ENCODE assay signal across 15 mouse cellular contexts in the genomic region with DNA sequence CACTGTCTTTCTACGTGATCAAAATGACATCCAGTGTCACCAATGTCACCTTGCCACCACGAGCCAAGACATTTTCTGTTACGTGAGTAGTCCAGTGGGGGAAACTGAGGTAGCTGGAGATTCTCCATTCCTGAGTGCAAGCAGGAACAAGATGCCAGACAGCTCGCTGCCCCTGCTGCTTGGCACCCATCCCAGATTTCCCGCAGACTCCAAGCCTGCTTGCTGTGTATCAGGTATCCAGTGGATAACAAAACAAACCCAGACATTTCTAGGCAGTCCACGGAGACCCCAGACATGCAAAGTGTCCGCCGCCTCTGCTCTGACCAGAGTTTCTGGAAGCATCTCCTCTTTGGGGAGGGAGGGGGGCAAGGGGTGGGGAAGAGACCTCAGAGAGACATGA. TPM values are rescaled to one million over a fixed set of nuclear protein-coding genes. Genes with fewer than 3 reads are reported as not detected.
DNase-seq lines count a peak whose midpoint lies in the region; ATAC-seq lines count a peak whose summit lies in the region.
"Had no signal": no experiment of that assay in that cellular context is flagged by ENCODE, and none has a peak within 500 bp of the region (broad histone marks: within the 10 kb centered on the region; RNA-seq: fewer than 3 reads in every experiment).

No protein-coding gene starts in this region.

- no peak overlapping the region for H3K27ac ChIP-seq in forebrain, embryonic 13.5 days
- no peak overlapping the region for H3K27ac ChIP-seq in forebrain, embryonic 12.5 days
- no peak overlapping the region; the same call in 1 of the 2 replicates for H3K27ac ChIP-seq in limb, embryonic 13.5 days
- H3K27ac ChIP-seq: kidney, embryonic 15.5 days; liver, embryonic 12.5 days; macrophage had no signal

- intact Hi-C loops in left cerebral cortex, postnatal 25 days (cut with DNase I), result no loop called here

- peak overlapping the region; percentile 69; the same call in 1 of the 2 replicates for H3K4me2 ChIP-seq in forebrain, embryonic 13.5 days
- no peak overlapping the region for H3K4me2 ChIP-seq in forebrain, embryonic 12.5 days
- peak overlapping the region; percentile 75; the same call in 1 of the 2 replicates for H3K4me2 ChIP-seq in limb, embryonic 13.5 days (replicated peaks)

- no peaks in the 10 kb centered on the region for H3K36me3 ChIP-seq in forebrain, embryonic 13.5 days (ENCODE audit: poor library complexity, severe bottlenecking)
- H3K36me3 ChIP-seq in forebrain, embryonic 12.5 days (replicated peaks), result no peaks in the 10 kb centered on the region
- H3K36me3 ChIP-seq in limb, embryonic 13.5 days, result no peaks in the 10 kb centered on the region
- H3K36me3 ChIP-seq: kidney, embryonic 15.5 days; liver, embryonic 12.5 days had no signal

- peaks cover 30% of the 10 kb centered on the region for H3K4me1 ChIP-seq in forebrain, embryonic 13.5 days
- H3K4me1 ChIP-seq in forebrain, embryonic 12.5 days, result peaks cover 26% of the 10 kb centered on the region
- H3K4me1 ChIP-seq in limb, embryonic 13.5 days, result peaks cover 34% of the 10 kb centered on the region

- no peak overlapping the region for H3K4me3 ChIP-seq in forebrain, embryonic 13.5 days
- H3K4me3 ChIP-seq in forebrain, embryonic 12.5 days (replicated peaks), result no peak overlapping the region
- no peak overlapping the region for H3K4me3 ChIP-seq in limb, embryonic 13.5 days

- peak; percentile 3 to 19 for DNase-seq in left cerebral cortex, postnatal 25 days (ENCODE audit: low spot score in 2 of 2)
- DNase-seq in left cerebral cortex, adult 11 months (ENCODE audit: low spot score), result no peak
- peak; percentile 35 for DNase-seq in NIH3T3 (ENCODE audit: low read depth)
- DNase-seq: adrenal gland, adult 8-10 months; cerebellum, adult 8-10 months; layer of hippocampus, postnatal 36 days; spleen, adult 18-20 months had no signal

- ATAC-seq in forebrain, embryonic 13.5 days, result no peak
- no peak for ATAC-seq in forebrain, embryonic 12.5 days (ENCODE audit: low FRiP score)
- ATAC-seq in limb, embryonic 13.5 days (ENCODE audit: low FRiP score, low read depth), result no peak
- ATAC-seq in activated CD4-positive, CD25-positive, alpha-beta regulatory T cell, adult 4 months, result no peak
- no peak for ATAC-seq in cerebellum, adult (ENCODE audit: insufficient number of reproducible peaks, low FRiP score, low TSS enrichment)
- ATAC-seq: liver, embryonic 12.5 days had no signal

- no peaks in the 10 kb centered on the region for H3K9me3 ChIP-seq in forebrain, embryonic 13.5 days (replicated peaks)
- H3K9me3 ChIP-seq in forebrain, embryonic 12.5 days, result no peaks in the 10 kb centered on the region
- no peaks in the 10 kb centered on the region for H3K9me3 ChIP-seq in limb, embryonic 13.5 days
- H3K9me3 ChIP-seq: kidney, embryonic 15.5 days; liver, embryonic 12.5 days had no signal

- H3K9ac ChIP-seq in forebrain, embryonic 13.5 days, result 0 out of 2 replicates have a peak overlapping the region, but pooled peaks have one; percentile 13
- no peak overlapping the region; the same call in 1 of the 2 replicates for H3K9ac ChIP-seq in forebrain, embryonic 12.5 days
- no peak overlapping the region for H3K9ac ChIP-seq in limb, embryonic 13.5 days
- H3K9ac ChIP-seq: liver, embryonic 12.5 days had no signal

- peaks cover 86% of the 10 kb centered on the region for H3K27me3 ChIP-seq in forebrain, embryonic 13.5 days
- peaks cover 87% of the 10 kb centered on the region for H3K27me3 ChIP-seq in forebrain, embryonic 12.5 days
- peaks cover 64% of the 10 kb centered on the region for H3K27me3 ChIP-seq in limb, embryonic 13.5 days

- WGBS in forebrain, embryonic 13.5 days, result 31% methylated on average over 8 of the region's 8 CpGs
- WGBS in forebrain, embryonic 12.5 days, result 43% methylated on average over 8 of the region's 8 CpGs
- 40% methylated on average over 8 of the region's 8 CpGs for WGBS in limb, embryonic 13.5 days

RNA-seq across cellular contexts. Expression of a gene that starts 52.4 kb away (rescaled TPM):
- polyA plus RNA-seq in forebrain, embryonic 13.5 days (2015; fragmentation: Nextera tagmentation; extraction: Ambion mirVana), result 0.83 and 1.1 TPM in 2 replicates
- polyA plus RNA-seq in forebrain, embryonic 12.5 days (2016; fragmentation: Nextera tagmentation; extraction: Ambion mirVana), result 0.33 and 0.75 TPM in 2 replicates
- 1 to 10 TPM in 1 of 2 experiments, under 1 TPM in 1; 0.89 to 1.7 TPM for total RNA-seq in left cerebral cortex, postnatal 25 days (2021)
- polyA plus RNA-seq in limb, embryonic 13.5 days (2015; fragmentation: Nextera tagmentation; extraction: Ambion mirVana), result 0.74 and 0.75 TPM in 2 replicates
- polyA plus RNA-seq in activated CD4-positive, CD25-positive, alpha-beta regulatory T cell, adult 4 months (2017; shearing (Covaris generic)), result not detected

RNA-seq across cellular contexts. Expression of a gene that starts 52.9 kb away (rescaled TPM):
- polyA plus RNA-seq in forebrain, embryonic 13.5 days (2015; fragmentation: Nextera tagmentation; extraction: Ambion mirVana), result 1.6 and 2.8 TPM in 2 replicates
- polyA plus RNA-seq in forebrain, embryonic 12.5 days (2016; fragmentation: Nextera tagmentation; extraction: Ambion mirVana), result 1.5 and 1.7 TPM in 2 replicates
- not detected for total RNA-seq in left cerebral cortex, postnatal 25 days (2021)
- 1.7 and 2.0 TPM in 2 replicates for polyA plus RNA-seq in limb, embryonic 13.5 days (2015; fragmentation: Nextera tagmentation; extraction: Ambion mirVana)
- 1 to 10 TPM in 1 of 2 experiments, not detected in 1; 1.4 TPM for polyA plus RNA-seq in activated CD4-positive, CD25-positive, alpha-beta regulatory T cell, adult 4 months (2017; shearing (Covaris generic))
- total RNA-seq: layer of hippocampus, postnatal 36 days had no signal
